Mouse (Mus musculus): ENCODE results near the gene Pkp4. TPM values are rescaled to one million over a fixed set of nuclear protein-coding genes. Genes with fewer than 3 reads are reported as not detected.

The Pkp4 gene
- polyA plus RNA-seq, 1 experiment, result 19.7 TPM

DNA sequence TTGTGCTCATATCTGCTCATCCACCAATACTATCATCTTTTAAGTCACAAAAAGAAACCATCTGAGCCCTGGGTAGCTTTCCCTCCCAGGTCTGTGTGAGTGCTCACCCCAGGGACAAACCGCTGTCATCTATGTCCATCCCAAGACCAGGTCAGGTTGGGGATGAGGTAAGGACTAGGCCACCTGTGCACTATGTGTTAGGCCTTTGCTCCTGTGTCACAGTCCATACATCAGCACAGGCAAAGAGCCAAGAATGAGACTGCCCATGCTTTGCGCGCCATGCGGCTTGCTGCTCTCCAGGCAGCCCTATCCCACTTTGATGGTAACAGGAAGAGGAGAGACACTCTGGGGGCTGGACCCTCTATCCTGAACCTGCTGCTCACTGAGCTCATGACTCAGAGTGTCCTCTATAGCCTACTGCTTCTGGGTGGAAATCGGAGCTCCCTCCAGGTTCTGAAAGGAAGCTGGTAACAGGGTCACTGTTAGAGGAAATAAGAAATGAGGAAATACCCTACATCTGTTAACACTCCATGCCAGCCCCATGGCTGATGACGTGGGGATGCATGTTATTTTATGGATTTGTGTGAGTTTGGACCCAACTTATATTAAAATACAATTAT is 182.1 kb downstream of the Pkp4 start:
- H3K27ac ChIP-seq (replicated peaks; ENCODE audit: low read depth, low read length), result 0 out of 2 replicates have a peak overlapping the region, but pooled peaks have one; percentile 18
- H3K4me3 ChIP-seq (ENCODE audit: insufficient read depth, low read depth, low read length), result no peak overlapping the region
- peaks cover 7% of the 10 kb centered on the region; the same call in 1 of the 2 replicates for H3K4me1 ChIP-seq (ENCODE audit: control insufficient read depth, insufficient read depth, insufficient read length, low read length)

DNA sequence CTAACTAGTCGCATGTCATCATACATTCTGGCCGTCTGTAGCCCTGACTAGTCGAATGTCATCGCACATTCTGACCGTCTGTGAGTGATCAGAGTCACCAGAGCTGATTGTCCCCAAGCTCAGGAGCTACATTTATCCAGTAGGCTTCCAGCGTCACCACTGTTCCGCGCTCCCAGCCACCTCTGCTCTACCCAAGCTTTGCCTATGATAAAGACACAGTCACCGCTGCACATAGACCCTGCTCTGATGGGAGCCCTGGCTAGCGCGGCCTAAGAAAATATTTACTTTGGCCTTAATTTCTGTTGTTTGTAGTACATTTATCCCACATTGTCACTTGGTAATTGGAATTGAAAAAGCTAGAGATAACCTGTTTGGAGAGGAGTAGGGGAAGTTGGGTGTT is 183.2 kb downstream of the Pkp4 start:
- no peak overlapping the region for H3K4me3 ChIP-seq (ENCODE audit: insufficient read depth, low read depth, low read length)
- H3K27ac ChIP-seq (replicated peaks; ENCODE audit: low read depth, low read length), result no peak overlapping the region
- peaks cover 13% of the 10 kb centered on the region; the same call in 1 of the 2 replicates for H3K4me1 ChIP-seq (ENCODE audit: control insufficient read depth, insufficient read depth, insufficient read length, low read length)

DNA sequence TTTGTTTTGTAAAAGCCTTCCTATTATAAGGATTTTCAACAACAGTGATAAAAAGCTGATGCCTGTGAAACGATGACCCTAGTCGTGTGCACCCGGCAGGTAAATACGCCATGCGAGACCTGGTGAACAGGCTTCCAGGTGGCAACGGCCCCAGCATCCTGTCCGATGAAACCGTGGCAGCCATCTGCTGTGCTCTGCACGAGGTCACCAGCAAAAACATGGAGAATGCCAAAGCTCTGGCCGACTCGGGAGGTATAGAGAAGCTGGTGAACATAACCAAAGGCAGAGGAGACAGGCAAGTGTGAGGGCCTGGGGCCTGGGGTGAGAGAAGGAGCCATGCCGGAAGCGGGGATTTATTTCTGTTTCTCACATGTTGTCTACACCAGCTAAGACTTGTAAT is 184.0 kb downstream of the Pkp4 start:
- Histone ChIP-seq H3K4me3 (ENCODE audit: insufficient read depth, low read depth, low read length) (no peak overlapping the region), H3K27ac (replicated peaks; ENCODE audit: low read depth, low read length) (0 out of 2 replicates have a peak overlapping the region, but pooled peaks have one; percentile 2), H3K4me1 (ENCODE audit: control insufficient read depth, insufficient read depth, insufficient read length, low read length) (peaks cover 13% of the 10 kb centered on the region)

DNA sequence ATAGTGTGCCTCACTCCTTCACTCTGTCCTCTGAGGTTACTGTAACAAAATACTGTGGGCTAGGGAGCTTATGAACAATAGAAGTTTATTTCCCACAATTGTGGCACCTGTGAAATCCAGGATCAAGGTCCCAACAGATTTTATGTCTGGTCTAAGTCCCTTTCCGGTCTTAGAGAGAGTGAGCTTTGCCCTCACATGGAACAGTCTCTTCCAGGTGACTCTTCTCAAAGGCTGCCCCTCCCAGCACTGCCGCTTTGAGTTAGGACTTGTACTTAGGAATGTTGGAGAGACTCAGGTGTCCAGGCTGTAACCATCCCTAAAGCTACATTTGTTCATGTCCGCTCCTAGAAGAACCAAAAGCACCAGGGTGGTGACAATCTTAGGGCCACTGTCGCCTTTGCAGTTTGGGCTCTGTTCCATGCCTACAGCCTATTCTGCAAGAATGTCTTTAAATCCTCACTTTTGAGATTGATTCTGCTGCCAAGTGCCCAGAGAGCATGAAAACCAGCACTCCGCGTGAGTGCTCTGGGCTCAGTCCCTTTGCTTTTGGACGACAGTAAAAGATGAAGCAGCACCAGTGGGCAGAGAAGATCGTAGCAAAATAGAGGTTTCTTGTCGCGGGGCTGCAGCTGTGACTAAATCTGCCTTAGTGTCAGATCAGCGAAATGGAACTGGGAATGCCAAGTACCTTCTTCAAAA is 184.6 kb downstream of the Pkp4 start:
- Histone ChIP-seq H3K4me3 (ENCODE audit: insufficient read depth, low read depth, low read length) (no peak overlapping the region), H3K27ac (replicated peaks; ENCODE audit: low read depth, low read length) (0 out of 2 replicates have a peak overlapping the region, but pooled peaks have one; percentile 1), H3K4me1 (ENCODE audit: control insufficient read depth, insufficient read depth, insufficient read length, low read length) (peaks cover 13% of the 10 kb centered on the region)

DNA sequence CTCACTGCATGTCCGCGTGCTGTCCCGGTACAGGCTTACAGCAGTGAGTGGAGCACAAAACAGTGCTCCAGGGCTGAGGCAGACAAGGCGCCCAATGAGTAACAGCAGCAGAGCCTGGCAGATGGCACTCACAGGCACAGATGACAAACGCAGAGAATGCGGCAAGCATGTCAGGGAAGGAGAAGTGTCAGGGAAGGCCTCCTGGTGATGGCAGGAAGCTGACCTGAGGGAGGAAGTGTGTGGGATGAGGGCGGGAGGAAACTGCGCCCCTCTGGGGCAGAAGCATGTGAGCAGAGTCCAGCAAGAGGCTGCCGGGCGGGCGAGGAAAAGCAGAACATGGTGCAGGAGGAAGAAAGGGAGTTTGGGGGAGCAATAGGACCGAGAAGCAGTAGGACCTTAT is 185.8 kb downstream of the Pkp4 start:
- Histone ChIP-seq H3K27ac (replicated peaks; ENCODE audit: low read depth, low read length) (peak overlapping the region; percentile 61), H3K4me3 (ENCODE audit: insufficient read depth, low read depth, low read length) (no peak overlapping the region), H3K4me1 (ENCODE audit: control insufficient read depth, insufficient read depth, insufficient read length, low read length) (peaks cover 13% of the 10 kb centered on the region)

DNA sequence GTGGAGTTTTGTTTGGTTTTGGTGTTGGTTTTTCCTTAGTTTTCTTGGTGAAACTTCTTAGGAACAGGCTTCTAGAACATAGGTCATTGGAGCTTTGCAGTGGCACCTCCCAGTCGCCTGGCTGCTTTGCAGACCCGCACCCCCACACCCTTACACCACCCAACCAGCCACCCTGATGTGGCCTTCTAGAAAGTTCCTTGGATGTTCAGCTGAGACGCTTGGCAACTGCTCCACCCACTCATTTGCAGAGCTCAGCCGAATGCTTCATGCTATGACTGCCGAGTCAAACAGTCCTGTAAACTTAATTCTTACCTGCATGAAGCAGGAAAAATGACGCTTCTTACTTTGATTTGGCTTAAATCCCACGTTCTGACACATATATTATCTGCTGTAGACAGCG is 187.9 kb downstream of the Pkp4 start:
- Histone ChIP-seq H3K27ac (replicated peaks; ENCODE audit: low read depth, low read length) (0 out of 2 replicates have a peak overlapping the region, but pooled peaks have one; percentile 8), H3K4me3 (ENCODE audit: insufficient read depth, low read depth, low read length) (no peak overlapping the region), H3K4me1 (ENCODE audit: control insufficient read depth, insufficient read depth, insufficient read length, low read length) (peaks cover 13% of the 10 kb centered on the region)

DNA sequence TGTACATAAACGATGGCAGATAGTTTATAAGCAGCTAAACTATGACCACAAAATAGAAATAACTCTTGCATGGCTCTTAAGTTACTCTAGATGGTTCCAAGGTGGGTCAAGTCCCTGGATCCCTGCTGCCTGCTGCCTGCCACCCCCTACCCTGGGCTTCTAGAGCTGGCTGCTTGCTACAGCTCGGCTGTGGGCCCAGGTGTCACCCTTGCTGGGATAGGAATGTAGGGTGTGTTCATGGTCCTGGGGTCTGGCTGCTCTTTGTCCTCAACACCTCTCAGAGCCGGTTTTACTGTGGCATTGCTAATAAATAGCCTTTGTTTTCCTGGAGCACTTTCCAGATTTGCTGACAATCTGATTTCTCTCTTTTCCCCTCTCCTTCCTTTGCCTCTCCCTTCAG is 189.4 kb downstream of the Pkp4 start:
- 0 out of 2 replicates have a peak overlapping the region, but pooled peaks have one; percentile 11 for H3K27ac ChIP-seq (replicated peaks; ENCODE audit: low read depth, low read length)
- H3K4me3 ChIP-seq (ENCODE audit: insufficient read depth, low read depth, low read length), result no peak overlapping the region
- peaks cover 13% of the 10 kb centered on the region for H3K4me1 ChIP-seq (ENCODE audit: control insufficient read depth, insufficient read depth, insufficient read length, low read length)

DNA sequence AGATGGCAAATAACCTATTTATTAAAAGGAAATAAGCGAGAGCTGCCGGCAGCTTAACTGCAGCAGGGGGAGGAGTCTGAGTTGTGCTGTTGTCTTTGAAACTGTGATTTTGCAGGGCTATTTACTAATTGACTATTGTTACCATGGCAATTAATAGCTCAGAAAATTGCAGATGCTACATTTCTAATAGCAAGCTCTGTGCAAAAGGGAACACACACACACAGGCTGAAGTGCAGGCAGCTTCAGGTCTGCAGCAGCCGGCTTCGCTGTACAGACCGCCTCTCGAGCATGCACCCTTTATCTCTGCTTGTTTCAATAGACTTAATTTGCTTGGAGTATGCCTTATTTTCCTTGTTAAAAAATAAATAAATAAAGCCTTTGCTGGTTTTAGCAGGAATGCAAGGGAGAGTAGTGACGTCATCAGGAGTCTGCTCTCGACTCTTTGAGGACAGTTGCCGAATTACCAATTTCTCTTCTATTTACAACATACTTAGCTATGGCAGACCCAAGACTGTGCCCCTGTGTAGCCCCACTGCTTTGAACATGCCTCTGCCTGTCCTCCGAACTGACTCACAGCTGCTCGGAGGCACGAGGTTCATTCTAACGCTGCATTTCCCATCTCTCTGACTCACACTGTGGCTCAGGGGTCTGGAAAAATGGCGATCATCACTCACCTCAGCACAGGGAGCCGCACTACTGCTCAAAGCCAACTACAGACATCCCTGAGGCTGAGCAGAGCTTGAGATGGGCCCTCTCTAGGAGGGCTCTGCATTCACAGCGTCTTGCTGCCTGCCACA is 190.9 kb downstream of the Pkp4 start:
- peaks cover 10% of the 10 kb centered on the region for H3K4me1 ChIP-seq (ENCODE audit: control insufficient read depth, insufficient read depth, insufficient read length, low read length)
- no peak overlapping the region for H3K27ac ChIP-seq (replicated peaks; ENCODE audit: low read depth, low read length)
- H3K4me3 ChIP-seq (ENCODE audit: insufficient read depth, low read depth, low read length), result no peak overlapping the region

DNA sequence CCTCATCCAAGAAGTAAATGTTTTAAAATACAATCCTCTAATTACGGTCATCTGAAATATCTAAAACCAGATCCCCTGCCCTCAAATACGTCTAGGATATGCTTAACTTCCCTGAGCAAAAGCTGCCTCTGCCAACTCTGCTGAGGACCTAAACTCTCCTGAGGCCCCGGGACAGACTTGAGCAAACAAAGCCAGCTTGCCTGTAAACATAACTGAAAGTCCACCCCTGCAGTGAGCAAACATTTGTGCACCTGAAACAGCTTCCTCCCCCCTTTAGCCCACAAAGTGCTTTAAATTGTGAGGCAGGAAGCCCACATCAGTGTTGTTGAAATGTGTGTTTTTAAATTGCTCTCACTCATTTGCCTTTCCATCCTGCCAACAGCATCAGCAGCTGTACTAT is 193.2 kb downstream of the Pkp4 start:
- Histone ChIP-seq H3K4me3 (ENCODE audit: insufficient read depth, low read depth, low read length) (no peak overlapping the region), H3K4me1 (ENCODE audit: control insufficient read depth, insufficient read depth, insufficient read length, low read length) (no peaks in the 10 kb centered on the region; the same call in none of the 2 replicates), H3K27ac (replicated peaks; ENCODE audit: low read depth, low read length) (no peak overlapping the region)

DNA sequence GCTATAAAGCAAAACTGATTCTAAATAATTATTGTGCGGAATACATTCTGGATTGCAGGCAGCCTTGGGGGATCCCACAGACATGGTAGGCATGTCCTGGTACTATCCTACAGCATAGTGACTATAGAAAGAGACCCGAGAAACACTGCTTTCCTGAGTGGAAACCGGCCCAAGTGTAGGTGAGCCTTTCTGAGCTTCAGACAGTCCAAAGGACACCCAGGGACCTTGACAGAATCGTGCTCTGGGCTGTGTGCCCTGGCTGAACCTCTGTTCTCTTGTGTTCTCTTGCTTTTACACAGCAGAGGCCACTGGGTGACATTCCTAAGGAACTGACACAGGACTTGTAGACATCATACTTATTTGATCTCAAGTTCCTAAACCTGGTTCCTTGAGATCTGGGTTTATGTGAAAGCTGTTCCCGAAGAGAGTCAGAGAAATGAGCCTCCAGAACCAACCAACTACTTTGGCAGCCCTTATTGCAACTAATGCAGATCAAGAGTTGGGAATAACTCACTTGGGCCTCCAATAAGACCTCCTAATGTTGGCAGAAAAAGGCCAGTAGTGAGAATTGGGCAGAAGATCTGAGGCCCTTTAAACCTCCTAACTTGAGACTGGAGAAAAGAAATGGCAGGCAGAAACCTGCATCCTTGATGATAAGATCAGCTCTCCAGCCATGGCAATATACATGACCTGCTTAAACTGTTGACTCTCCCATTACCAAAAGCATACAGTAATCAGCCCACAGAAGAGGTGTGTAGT is 195.1 kb downstream of the Pkp4 start:
- no peak overlapping the region for H3K27ac ChIP-seq (replicated peaks; ENCODE audit: low read depth, low read length)
- no peak overlapping the region for H3K4me3 ChIP-seq (ENCODE audit: insufficient read depth, low read depth, low read length)
- no peaks in the 10 kb centered on the region for H3K4me1 ChIP-seq (ENCODE audit: control insufficient read depth, insufficient read depth, insufficient read length, low read length)

DNA sequence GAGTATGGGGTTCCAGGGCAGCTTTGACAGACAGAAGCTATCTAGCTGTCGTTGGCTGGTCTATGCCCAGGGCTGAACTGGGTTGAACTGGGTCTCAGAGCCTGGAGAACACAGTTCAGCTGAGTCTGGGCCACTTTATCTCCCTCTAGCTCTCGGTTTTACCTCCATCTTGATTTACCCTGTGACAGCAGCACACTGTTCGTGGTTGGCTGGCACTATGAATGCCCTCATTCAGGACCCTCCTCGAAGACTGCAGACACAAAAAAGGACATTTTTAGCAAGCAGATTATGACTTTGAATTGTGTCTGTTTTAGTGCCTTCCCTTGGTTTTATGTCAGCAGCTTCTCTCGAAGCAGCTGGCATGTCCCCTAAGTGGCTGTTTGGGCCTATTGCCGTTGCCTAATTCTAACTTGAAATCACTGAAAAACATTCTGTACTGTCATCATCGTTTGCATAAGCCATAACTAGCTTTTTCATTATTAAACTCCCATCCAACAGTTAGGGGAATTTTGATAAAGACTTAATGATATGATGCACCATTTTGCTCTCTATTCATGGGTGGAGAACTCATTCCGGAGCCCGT is 199.2 kb downstream of the Pkp4 start:
- H3K4me3 ChIP-seq (ENCODE audit: insufficient read depth, low read depth, low read length), result no peak overlapping the region
- H3K4me1 ChIP-seq (ENCODE audit: control insufficient read depth, insufficient read depth, insufficient read length, low read length), result no peaks in the 10 kb centered on the region
- no peak overlapping the region for H3K27ac ChIP-seq (replicated peaks; ENCODE audit: low read depth, low read length)

DNA sequence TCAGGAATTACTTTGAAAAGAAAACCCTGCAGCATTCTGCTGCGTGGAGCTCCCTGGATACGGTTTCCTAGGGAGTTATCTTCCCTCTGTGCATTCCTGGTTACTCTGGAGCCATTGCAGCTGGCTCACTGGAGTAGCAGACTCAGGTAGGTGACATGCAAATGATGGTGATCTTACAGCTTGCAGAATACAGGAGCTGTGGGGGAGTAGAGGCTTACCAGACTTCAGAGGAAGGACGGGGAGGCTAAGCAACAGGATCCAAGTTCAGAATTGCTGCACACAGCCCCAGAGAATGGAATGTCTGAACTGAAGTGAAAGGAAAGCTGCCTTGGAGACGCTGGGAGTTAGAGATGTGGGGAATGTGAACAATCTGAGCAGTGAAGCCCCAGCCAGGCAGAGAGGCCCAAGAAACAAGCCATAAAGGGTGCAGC is 200.7 kb downstream of the Pkp4 start:
- no peak overlapping the region for H3K4me3 ChIP-seq (ENCODE audit: insufficient read depth, low read depth, low read length)
- H3K4me1 ChIP-seq (ENCODE audit: control insufficient read depth, insufficient read depth, insufficient read length, low read length), result no peaks in the 10 kb centered on the region
- H3K27ac ChIP-seq (replicated peaks; ENCODE audit: low read depth, low read length), result no peak overlapping the region

DNA sequence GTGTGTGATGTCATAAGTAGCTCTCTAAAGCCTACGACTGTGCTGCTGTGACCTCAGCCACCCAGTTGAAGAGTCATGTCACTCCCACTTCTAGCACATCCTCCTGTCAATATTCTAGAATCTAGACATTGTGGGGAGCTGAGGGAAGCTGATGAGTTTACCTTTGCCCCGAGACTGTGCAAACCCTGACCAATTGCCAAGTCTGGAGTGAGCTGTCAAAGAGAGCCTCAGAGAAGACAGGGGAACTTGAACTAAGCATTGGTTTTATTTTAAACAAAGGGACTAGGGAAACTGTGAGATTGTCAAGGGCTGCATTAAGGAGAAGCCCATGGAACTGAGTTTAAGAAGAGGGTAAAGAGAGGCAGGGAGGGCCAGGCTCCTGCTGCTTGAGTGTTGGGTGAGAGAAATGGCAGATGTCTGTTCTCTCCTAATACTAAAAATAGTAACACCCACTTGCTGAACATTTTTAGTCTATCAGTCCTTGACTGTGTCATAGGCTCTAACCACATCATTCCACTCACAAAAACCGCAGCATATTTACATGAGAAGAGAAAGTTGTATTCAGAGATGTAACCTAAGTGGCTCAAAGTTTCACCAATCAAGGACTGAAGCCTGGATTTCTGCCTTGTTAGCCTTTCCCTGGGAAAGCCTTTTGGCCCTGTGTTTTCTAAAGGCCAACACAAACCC is 203.6 kb downstream of the Pkp4 start:
- H3K4me3 ChIP-seq (ENCODE audit: insufficient read depth, low read depth, low read length), result no peak overlapping the region
- H3K4me1 ChIP-seq (ENCODE audit: control insufficient read depth, insufficient read depth, insufficient read length, low read length), result no peaks in the 10 kb centered on the region
- no peak overlapping the region for H3K27ac ChIP-seq (replicated peaks; ENCODE audit: low read depth, low read length)

DNA sequence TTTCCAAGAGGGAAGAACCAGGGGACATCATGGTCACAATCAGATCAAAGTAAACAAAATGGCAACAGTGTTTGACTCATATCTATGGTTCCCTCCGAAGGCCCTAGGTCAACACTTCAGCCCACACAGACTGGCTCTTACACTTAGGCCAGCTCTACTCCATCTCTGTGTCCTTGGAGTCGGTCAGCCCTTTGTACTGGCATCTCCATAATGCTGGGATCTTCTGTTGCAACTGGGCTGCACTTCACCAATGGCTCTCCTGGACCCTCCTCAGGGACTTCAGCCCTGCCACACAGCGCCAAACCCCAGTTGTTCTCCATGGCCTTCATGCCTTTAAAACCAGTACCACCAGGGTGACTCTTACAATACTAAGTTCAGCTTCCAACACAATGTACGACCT is 206.5 kb downstream of the Pkp4 start:
- no peak overlapping the region for H3K27ac ChIP-seq (replicated peaks; ENCODE audit: low read depth, low read length)
- H3K4me1 ChIP-seq (ENCODE audit: control insufficient read depth, insufficient read depth, insufficient read length, low read length), result no peaks in the 10 kb centered on the region
- no peak overlapping the region for H3K4me3 ChIP-seq (ENCODE audit: insufficient read depth, low read depth, low read length)
